Mouse (Mus musculus) fat pad, adult 2 months (tissue): ENCODE results near the gene Tmem234.

ENCODE experiments used
- DNase-seq: peaks from one replicate; pipeline ENCODE4 v3.0.0-alpha.2; 2011; ENCODE audit warnings: low read depth, low spot score; ENCODE audit errors: extremely low read depth

Gene Tmem234

GRCm38 (mm10) chr4:129671491-129672082, 71.1 kb downstream of the Tmem234 start:
- DNase-seq: no peak

- no peak for DNase-seq
These were observed 71.8 kb downstream of the Tmem234 start, which contains the start of gene Kpna6 for GRCm38 (mm10) chr4:129672083-129672877. Kpna6 (minus strand) TSS chr4:129672767.

GRCm38 (mm10) chr4:129672878-129673449, 72.5 kb downstream of the Tmem234 start:
- DNase-seq: no peak
